ENCODE assay signal across 17 mouse cellular contexts in genomic region chr14:119604327-119604726, GRCm38 (mm10).
A peak's percentile ranks its signal among the peaks of the same experiment; 100 is the strongest.
DNase-seq lines count a peak whose midpoint lies in the region; ATAC-seq and TF ChIP-seq lines count a peak whose summit lies in the region.
"Had no signal": no experiment of that assay in that cellular context is flagged by ENCODE, and none has a peak within 500 bp of the region (broad histone marks: within the 10 kb centered on the region; RNA-seq: fewer than 3 reads in every experiment).

No protein-coding gene starts in this region.

- no peak for TF ChIP-seq POLR2A in cerebellum, adult 2 months (IDR thresholded peaks at IDR 0.05; ENCODE audit: borderline replicate concordance, insufficient read depth, low read length)

- TF ChIP-seq CTCF in cerebellum, adult 2 months (IDR thresholded peaks at IDR 0.05; ENCODE audit: borderline replicate concordance, insufficient read depth, low read depth, low read length) = no peak
- TF ChIP-seq CTCF in forebrain, postnatal 0 days (IDR thresholded peaks at IDR 0.05; ENCODE audit: low read depth) = no peak
- no peak for TF ChIP-seq CTCF in left cerebral cortex, adult 2 months (IDR thresholded peaks at IDR 0.05)

- no peaks in the 10 kb centered on the region for H3K9me3 ChIP-seq in kidney, embryonic 14.5 days (ENCODE audit: control insufficient read depth, low read length)
- H3K9me3 ChIP-seq in forebrain, postnatal 0 days (ENCODE audit: low read length) = no peaks in the 10 kb centered on the region
- H3K9me3 ChIP-seq: embryonic facial prominence, embryonic 12.5 days; forebrain, embryonic 12.5 days; limb, embryonic 10.5 days; liver, embryonic 15.5 days; midbrain, embryonic 10.5 days had no signal

- no peaks in the 10 kb centered on the region for H3K4me1 ChIP-seq in cerebellum, adult 2 months (ENCODE audit: control insufficient read depth, insufficient read depth, low read length)
- H3K4me1 ChIP-seq in kidney, embryonic 14.5 days (ENCODE audit: control insufficient read depth, insufficient read depth, low read length) = no peaks in the 10 kb centered on the region
- H3K4me1 ChIP-seq in forebrain, postnatal 0 days (ENCODE audit: insufficient read depth) = no peaks in the 10 kb centered on the region
- H3K4me1 ChIP-seq: embryonic facial prominence, embryonic 12.5 days; forebrain, embryonic 12.5 days; limb, embryonic 10.5 days; liver, embryonic 15.5 days; midbrain, embryonic 10.5 days had no signal

- DNase-seq in cerebellum, postnatal 10 days = peak; percentile 29 to 41
- DNase-seq in cerebellum, adult 2 months = no peak
- peak; percentile 11 to 30 for DNase-seq in kidney, postnatal 4 days
- DNase-seq in urinary bladder, adult 2 months (ENCODE audit: low spot score) = peak; percentile 23
- DNase-seq in urinary bladder, postnatal 4 days (ENCODE audit: low spot score in 2 of 2) = no peak
- no peak for DNase-seq in forebrain, postnatal 0 days
- DNase-seq in left cerebral cortex, adult 2 months (ENCODE audit: extremely low spot score in 1 of 2, low spot score in 2 of 2) = no peak
- DNase-seq: adrenal gland, postnatal 14 days; cerebellum, adult 11 months; heart, postnatal 4 days; thymus, postnatal 14 days had no signal

- no peak overlapping the region for H3K4me3 ChIP-seq in cerebellum, adult 2 months (replicated peaks; ENCODE audit: insufficient read depth, low read depth, low read length)
- H3K4me3 ChIP-seq in kidney, embryonic 14.5 days (ENCODE audit: low read length) = no peak overlapping the region
- H3K4me3 ChIP-seq in forebrain, postnatal 0 days (ENCODE audit: low read depth, low read length) = no peak overlapping the region
- H3K4me3 ChIP-seq in left cerebral cortex, adult 2 months = no peak overlapping the region
- H3K4me3 ChIP-seq: embryonic facial prominence, embryonic 12.5 days; forebrain, embryonic 12.5 days; limb, embryonic 10.5 days; liver, embryonic 15.5 days; midbrain, embryonic 10.5 days had no signal

- intact Hi-C loops in left cerebral cortex, adult 2 months (cut with DNase I) = no loop called here

- no peak overlapping the region for H3K27ac ChIP-seq in cerebellum, adult 2 months (ENCODE audit: insufficient read depth, low read length)
- H3K27ac ChIP-seq in kidney, embryonic 14.5 days (ENCODE audit: low read depth, low read length) = no peak overlapping the region
- H3K27ac ChIP-seq in forebrain, postnatal 0 days (ENCODE audit: low read depth, low read length) = no peak overlapping the region
- H3K27ac ChIP-seq in left cerebral cortex, adult 2 months = no peak overlapping the region
- H3K27ac ChIP-seq: embryonic facial prominence, embryonic 12.5 days; forebrain, embryonic 12.5 days; limb, embryonic 10.5 days; liver, embryonic 15.5 days; midbrain, embryonic 10.5 days had no signal

- H3K9ac ChIP-seq in kidney, embryonic 14.5 days (ENCODE audit: low read depth, low read length) = no peak overlapping the region
- H3K9ac ChIP-seq in forebrain, postnatal 0 days = no peak overlapping the region
- H3K9ac ChIP-seq: embryonic facial prominence, embryonic 12.5 days; forebrain, embryonic 12.5 days; liver, embryonic 15.5 days had no signal

- 51% methylated on average over 14 of the region's 14 CpGs for WGBS in cerebellum, adult 2 months
- WGBS in kidney, embryonic 14.5 days = 70% methylated on average over 14 of the region's 14 CpGs
- 51% methylated on average over 14 of the region's 14 CpGs for WGBS in forebrain, postnatal 0 days

- no peak overlapping the region for H3K4me2 ChIP-seq in kidney, embryonic 14.5 days (replicated peaks; ENCODE audit: low read depth, low read length)
- no peak overlapping the region for H3K4me2 ChIP-seq in forebrain, postnatal 0 days (ENCODE audit: low read depth)
- H3K4me2 ChIP-seq: embryonic facial prominence, embryonic 12.5 days; forebrain, embryonic 12.5 days; liver, embryonic 15.5 days had no signal

- no peaks in the 10 kb centered on the region for H3K27me3 ChIP-seq in cerebellum, adult 2 months (ENCODE audit: control insufficient read depth, insufficient read depth, low read length)
- no peaks in the 10 kb centered on the region for H3K27me3 ChIP-seq in kidney, embryonic 14.5 days (ENCODE audit: control insufficient read depth, insufficient read depth, low read length)
- H3K27me3 ChIP-seq in forebrain, postnatal 0 days (ENCODE audit: insufficient read depth, low read length) = no peaks in the 10 kb centered on the region
- H3K27me3 ChIP-seq: embryonic facial prominence, embryonic 12.5 days; forebrain, embryonic 12.5 days; liver, embryonic 15.5 days had no signal

- no peak for ATAC-seq in kidney, embryonic 14.5 days (ENCODE audit: low FRiP score, low TSS enrichment)
- ATAC-seq in forebrain, postnatal 0 days = no peak

- no peaks in the 10 kb centered on the region for H3K36me3 ChIP-seq in kidney, embryonic 14.5 days (ENCODE audit: control insufficient read depth, insufficient read depth, low read length)
- H3K36me3 ChIP-seq in forebrain, postnatal 0 days (ENCODE audit: insufficient read depth) = no peaks in the 10 kb centered on the region
- H3K36me3 ChIP-seq: embryonic facial prominence, embryonic 12.5 days; forebrain, embryonic 12.5 days; limb, embryonic 10.5 days; liver, embryonic 15.5 days; midbrain, embryonic 10.5 days had no signal

Comparison
In these comparisons a context has a peak if more than half of its experiments do, and no peak if none do; other contexts are left out.
1. DNase-seq: peak in cerebellum, postnatal 10 days (2 of 2), kidney, postnatal 4 days (2 of 2) and urinary bladder, adult 2 months (single experiment); none in cerebellum, adult 2 months (0 of 2), urinary bladder, postnatal 4 days (0 of 2), forebrain, postnatal 0 days (single experiment) and left cerebral cortex, adult 2 months (0 of 2).